Mouse (Mus musculus) MEL (cell line): ENCODE measurements at regions not wholly inside any gene's neighbourhood (a gene's known extent, or its start where the extent isn't known, plus 50 kb on each side); places are given as distances from the start of the nearest gene placed in this dataset.

Experiments
- DNase-seq: peaks from one replicate; pipeline ENCODE4 v3.0.0; 2011; ENCODE audit warnings: low read depth, low spot score
- H3K27ac ChIP-seq: 2 replicates; pipeline ENCODE4 v1.5.1; 2012; ENCODE audit warnings: low read depth, mild to moderate bottlenecking, control low read depth, low read length, moderate library complexity; ENCODE audit not compliant: control insufficient read depth
- H3K27me3 ChIP-seq, 2 experiments: fragments of 150-350 bp in 1 of 2; sonication (generic) in 1 of 2; 2 replicates each; pipeline ENCODE4 v1.6.1; 2012; ENCODE audit warnings: low read length in 2 of 2, mild to moderate bottlenecking in 2 of 2, improper control_type of control experiment in 1 of 2, moderate library complexity in 1 of 2; ENCODE audit not compliant: insufficient read depth in 2 of 2, control insufficient read depth in 1 of 2
- H3K36me3 ChIP-seq, 2 experiments: 2 replicates each; pipeline ENCODE4 v1.6.1; 2012 to 2014; ENCODE audit warnings: low read length in 2 of 2, improper control_type of control experiment in 1 of 2, inconsistent platforms in 1 of 2, mild to moderate bottlenecking in 1 of 2; ENCODE audit not compliant: insufficient read depth in 2 of 2, control insufficient read depth in 1 of 2
- H3K4me1 ChIP-seq, 2 experiments: fragments of 150-350 bp in 1 of 2; sonication (generic) in 1 of 2; 2 replicates each; pipeline ENCODE4 v1.6.1; 2012; ENCODE audit warnings: low read length in 2 of 2, improper control_type of control experiment in 1 of 2, mild to moderate bottlenecking in 1 of 2; ENCODE audit not compliant: insufficient read depth in 2 of 2, control insufficient read depth in 1 of 2
- H3K4me3 ChIP-seq, 2 experiments: fragments of 150-350 bp in 1 of 2; sonication (generic) in 1 of 2; 2 replicates each; pipeline ENCODE4 v1.5.1; 2012; ENCODE audit warnings: low read depth in 2 of 2, low read length in 2 of 2, mild to moderate bottlenecking in 2 of 2, moderate library complexity in 2 of 2, control low read depth in 1 of 2, improper control_type of control experiment in 1 of 2; ENCODE audit not compliant: control insufficient read depth in 1 of 2, insufficient read depth in 1 of 2
- H3K79me2 ChIP-seq: 2 replicates; pipeline ENCODE4 v1.6.1; 2012; ENCODE audit warnings: mild to moderate bottlenecking, low read length, moderate library complexity; ENCODE audit not compliant: control insufficient read depth, poor library complexity, insufficient read depth
- H3K9ac ChIP-seq: 2 replicates; pipeline ENCODE4 v1.6.1; 2012; ENCODE audit warnings: low read depth, mild to moderate bottlenecking, control low read depth, low read length, moderate library complexity; ENCODE audit not compliant: control insufficient read depth, poor library complexity, severe bottlenecking
- H3K9me3 ChIP-seq: fragments of 150-350 bp; sonication (generic); replicated peaks from 2 replicates; pipeline ENCODE4 v1.6.1; 2012; ENCODE audit warnings: mild to moderate bottlenecking, low read length, improper control_type of control experiment, moderate library complexity; ENCODE audit not compliant: insufficient read depth
- BHLHE40 ChIP-seq: IDR thresholded peaks from 2 replicates; pipeline ENCODE4 v1.6.1; 2012; ENCODE audit warnings: low read depth, mild to moderate bottlenecking, inconsistent platforms, low read length, improper control_type of control experiment, borderline replicate concordance
- CTCF ChIP-seq, 3 experiments: IDR thresholded peaks in 2 of 3; conservative IDR thresholded peaks in 1 of 3; 2 replicates each; pipeline ENCODE4 v1.5.1; 2011 to 2012; ENCODE audit warnings: low read length in 3 of 3, low read depth in 2 of 3, mild to moderate bottlenecking in 2 of 3, improper control_type of control experiment in 1 of 3, inconsistent platforms in 1 of 3, mixed read lengths in 1 of 3, moderate library complexity in 1 of 3; ENCODE audit not compliant: control insufficient read depth in 1 of 3, insufficient read depth in 1 of 3, poor library complexity in 1 of 3, severe bottlenecking in 1 of 3
- ELF1 ChIP-seq: IDR thresholded peaks from 2 replicates; pipeline ENCODE4 v1.6.1; 2014; ENCODE audit warnings: low read depth, mild to moderate bottlenecking, inconsistent platforms, low read length, improper control_type of control experiment, moderate library complexity
- ETS1 ChIP-seq: IDR thresholded peaks from 2 replicates; pipeline ENCODE4 v1.6.1; 2012; ENCODE audit warnings: low read depth, mild to moderate bottlenecking, inconsistent platforms, low read length, improper control_type of control experiment, moderate library complexity
- HCFC1 ChIP-seq: IDR thresholded peaks from 2 replicates; pipeline ENCODE4 v1.6.1; 2012; ENCODE audit warnings: low read depth, mild to moderate bottlenecking, inconsistent platforms, low read length, improper control_type of control experiment, moderate library complexity
- JUND ChIP-seq: IDR thresholded peaks from 2 replicates; pipeline ENCODE4 v1.6.1; 2011; ENCODE audit warnings: low read depth, mild to moderate bottlenecking, improper control_type of control experiment, low read length
- KAT2A ChIP-seq: conservative IDR thresholded peaks from 2 replicates; pipeline ENCODE4 v1.6.1; 2012; ENCODE audit warnings: low read depth, low read length, improper control_type of control experiment, inconsistent platforms
- MAX ChIP-seq: IDR thresholded peaks from 2 replicates; pipeline ENCODE4 v1.6.1; 2011; ENCODE audit warnings: low read length, improper control_type of control experiment
- MAZ ChIP-seq: IDR thresholded peaks from 2 replicates; pipeline ENCODE4 v1.6.1; 2012; ENCODE audit warnings: low read depth, mild to moderate bottlenecking, inconsistent platforms, low read length, improper control_type of control experiment
- MEF2A ChIP-seq: IDR thresholded peaks from 2 replicates; pipeline ENCODE4 v1.6.1; 2014; ENCODE audit warnings: low read depth, mild to moderate bottlenecking, inconsistent platforms, low read length, improper control_type of control experiment; ENCODE audit not compliant: poor library complexity, insufficient replicate concordance, severe bottlenecking; ENCODE audit errors: extremely low read depth
- MXI1 ChIP-seq: IDR thresholded peaks from 2 replicates; pipeline ENCODE4 v1.6.1; 2011; ENCODE audit warnings: mild to moderate bottlenecking, low read depth, low read length, improper control_type of control experiment
- NELFE ChIP-seq: IDR thresholded peaks from 2 replicates; pipeline ENCODE4 v1.6.1; 2011; ENCODE audit warnings: low read depth, low read length, improper control_type of control experiment
- NRF1 ChIP-seq: IDR thresholded peaks from 2 replicates; pipeline ENCODE4 v1.6.1; 2014; ENCODE audit warnings: low read depth, mild to moderate bottlenecking, inconsistent platforms, low read length, improper control_type of control experiment, moderate library complexity; ENCODE audit not compliant: poor library complexity, insufficient read depth, severe bottlenecking
- RAD21 ChIP-seq: IDR thresholded peaks from 2 replicates; pipeline ENCODE4 v1.6.1; 2011; ENCODE audit warnings: mild to moderate bottlenecking, low read depth, low read length, improper control_type of control experiment
- RCOR1 ChIP-seq: IDR thresholded peaks from 2 replicates; pipeline ENCODE4 v1.6.1; 2012; ENCODE audit warnings: low read depth, mild to moderate bottlenecking, inconsistent platforms, low read length, improper control_type of control experiment
- SIN3A ChIP-seq: IDR thresholded peaks from 2 replicates; pipeline ENCODE4 v1.6.1; 2012; ENCODE audit warnings: low read length, improper control_type of control experiment, inconsistent platforms
- SMC3 ChIP-seq: IDR thresholded peaks from 2 replicates; pipeline ENCODE4 v1.6.1; 2011; ENCODE audit warnings: low read depth, low read length, improper control_type of control experiment
- TBP ChIP-seq: IDR thresholded peaks from 2 replicates; pipeline ENCODE4 v1.8.0; 2011; ENCODE audit warnings: low read depth, low read length, improper control_type of control experiment
- TCF12 ChIP-seq: IDR thresholded peaks from 2 replicates; pipeline ENCODE4 v1.6.1; 2014; ENCODE audit warnings: low read depth, mild to moderate bottlenecking, inconsistent platforms, low read length, improper control_type of control experiment, moderate library complexity
- UBTF ChIP-seq: IDR thresholded peaks from 2 replicates; pipeline ENCODE4 v1.6.1; 2012; ENCODE audit warnings: low read depth, mild to moderate bottlenecking, inconsistent platforms, low read length, improper control_type of control experiment, moderate library complexity, borderline replicate concordance; ENCODE audit not compliant: insufficient read depth
- USF1 ChIP-seq: IDR thresholded peaks from 2 replicates; pipeline ENCODE4 v1.6.1; 2014; ENCODE audit warnings: low read depth, mild to moderate bottlenecking, inconsistent platforms, low read length, improper control_type of control experiment, moderate library complexity
- ZC3H11A ChIP-seq: IDR thresholded peaks from 2 replicates; pipeline ENCODE4 v1.6.1; 2012; ENCODE audit warnings: low read depth, mild to moderate bottlenecking, inconsistent platforms, low read length, improper control_type of control experiment
- ZMIZ1 ChIP-seq: IDR thresholded peaks from 2 replicates; pipeline ENCODE4 v1.6.1; 2012; ENCODE audit warnings: low read depth, mild to moderate bottlenecking, inconsistent platforms, low read length, improper control_type of control experiment, moderate library complexity

GRCm38 (mm10) chr5:42884251-42884650 is 348.7 kb upstream of the Cpeb2 start:
- Histone ChIP-seq H3K9me3 (no peaks in the 10 kb centered on the region), H3K4me1 (no peaks in the 10 kb centered on the region), H3K9ac (no peak overlapping the region), H3K36me3 (no peaks in the 10 kb centered on the region), H3K4me3 (no peak overlapping the region), H3K27me3 (no peaks in the 10 kb centered on the region), H3K27ac (no peak overlapping the region), H3K79me2 (no peaks in the 10 kb centered on the region)
- no peak for TF ChIP-seq TCF12
- TF ChIP-seq JUND, result no peak
- TF ChIP-seq NRF1, result no peak
- no peak for TF ChIP-seq RAD21
- no peak for TF ChIP-seq MXI1
- TF ChIP-seq UBTF, result no peak
- no peak for TF ChIP-seq RCOR1
- no peak for TF ChIP-seq MAZ
- no peak for TF ChIP-seq SIN3A
- no peak for TF ChIP-seq ELF1
- no peak for TF ChIP-seq MEF2A
- no peak for TF ChIP-seq CTCF (IDR thresholded peaks at IDR 0.05 in 2 of 3, conservative IDR thresholded peaks at IDR 0.05 in 1 of 3; ENCODE audit: control insufficient read depth in 1 of 3, insufficient read depth in 1 of 3, low read depth in 2 of 3, low read length in 3 of 3, poor library complexity in 1 of 3, severe bottlenecking in 1 of 3)
- TF ChIP-seq NELFE, result no peak
- TF ChIP-seq ETS1, result no peak
- no peak for TF ChIP-seq BHLHE40
- no peak for TF ChIP-seq SMC3
- TF ChIP-seq MAX, result no peak
- no peak for TF ChIP-seq TBP
- TF ChIP-seq ZC3H11A, result no peak
- no peak for TF ChIP-seq USF1
- no peak for DNase-seq

- Histone ChIP-seq H3K9me3 (no peaks in the 10 kb centered on the region), H3K27ac (no peak overlapping the region), H3K9ac (no peak overlapping the region), H3K79me2 (no peaks in the 10 kb centered on the region), H3K4me3 (no peak overlapping the region), H3K36me3 (no peaks in the 10 kb centered on the region), H3K4me1 (no peaks in the 10 kb centered on the region), H3K27me3 (no peaks in the 10 kb centered on the region; a peak in 1 of 4 replicates)
- no peak for DNase-seq
- TF ChIP-seq ZMIZ1 (no peak), HCFC1 (no peak), KAT2A (no peak)
Measured at GRCm38 (mm10) chr5:42891890-42892289, 341.1 kb upstream of the Cpeb2 start.
